Mouse (Mus musculus): ENCODE measurements around the gene Hist1h4h. TPM values are rescaled to one million over a fixed set of nuclear protein-coding genes. Genes with fewer than 3 reads are reported as not detected.
A peak's percentile ranks its signal among the peaks of the same experiment; 100 is the strongest.
"Not testable (repeated sequence)": the region's sequence is repeated elsewhere in the genome, so short reads cannot be mapped to it uniquely, and the experiment has no call there.

The Hist1h4h gene
- polyA plus RNA-seq, 1 experiment from 2014 or later = 7.2 TPM

DNA sequence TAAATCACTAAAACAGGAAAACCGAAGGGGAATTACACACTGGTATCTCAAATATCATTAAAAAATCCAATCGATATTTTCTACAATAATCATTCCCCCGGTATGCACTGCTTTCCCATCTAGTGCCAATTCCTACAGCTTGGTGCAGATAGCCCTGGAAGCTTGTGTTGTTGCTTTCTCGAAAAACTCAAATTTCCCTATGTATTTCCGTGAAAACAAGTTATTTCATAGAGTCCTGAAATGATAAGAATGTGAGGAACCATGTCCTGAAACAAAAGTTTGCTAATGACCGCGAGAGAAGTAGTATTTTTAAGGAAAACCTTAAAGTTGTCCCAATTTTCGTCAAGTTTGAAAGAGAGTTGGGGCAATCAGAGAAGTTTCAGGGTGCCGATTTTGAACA is 23.5 kb downstream of the Hist1h4h start:
- Histone ChIP-seq H3K4me1 (peaks cover 23% of the 10 kb centered on the region), H3K27me3 (no peaks in the 10 kb centered on the region), H3K4me3 (replicated peaks) (peak overlapping the region; percentile 56), H3K9me3 (no peaks in the 10 kb centered on the region), H3K9ac (peak overlapping the region; percentile 89), H3K27ac (peak overlapping the region; percentile 99), H3K36me3 (replicated peaks) (no peaks in the 10 kb centered on the region), H3K4me2 (peak overlapping the region; percentile 93)
- no peak for ATAC-seq (ENCODE audit: low FRiP score)
- 26% methylated on average over 9 of the region's 9 CpGs for WGBS

- peak; percentile 88 for ATAC-seq (ENCODE audit: low FRiP score)
- H3K9me3 ChIP-seq = no peaks in the 10 kb centered on the region
- under 1% methylated on average over 54 of the region's 54 CpGs for WGBS
These were observed 24.3 kb downstream of the Hist1h4h start for GRCm38 (mm10) chr13:23554925-23555838.

DNA sequence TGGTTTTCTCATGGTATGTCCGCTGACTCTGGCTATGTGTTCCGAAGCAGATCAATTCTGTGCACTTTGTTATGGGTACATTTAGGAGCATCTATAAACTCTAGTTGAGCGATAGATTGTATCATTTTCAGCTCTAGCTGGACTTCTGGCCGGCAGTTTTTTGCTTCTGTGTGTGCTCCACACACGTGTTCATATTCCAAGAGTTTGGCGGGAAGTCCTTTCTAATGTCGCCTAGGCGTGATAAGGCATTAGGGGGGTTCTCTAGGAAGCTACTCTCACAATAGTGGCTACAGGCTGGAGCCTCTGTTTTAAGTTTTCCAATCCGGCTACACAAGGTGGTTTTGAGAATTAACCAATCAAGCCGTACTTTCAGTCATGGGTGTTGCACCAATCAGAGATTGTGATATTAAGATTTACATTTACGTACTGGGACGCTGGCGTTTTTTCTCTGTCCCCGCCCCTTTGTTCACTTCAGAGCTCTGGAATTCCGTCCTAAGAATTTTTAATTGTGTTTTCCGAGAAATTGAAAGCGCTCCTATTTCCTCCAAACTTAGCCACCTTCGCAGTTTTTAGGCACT is 25.1 kb downstream of the Hist1h4h start:
- Histone ChIP-seq H3K9ac (peak overlapping the region; percentile 89), H3K4me2 (peak overlapping the region; percentile 93), H3K36me3 (replicated peaks) (no peaks in the 10 kb centered on the region), H3K4me3 (replicated peaks) (peak overlapping the region; percentile 56), H3K27ac (peak overlapping the region; percentile 99), H3K9me3 (no peaks in the 10 kb centered on the region), H3K4me1 (peaks cover 18% of the 10 kb centered on the region), H3K27me3 (no peaks in the 10 kb centered on the region)
- under 1% methylated on average over 18 of the region's 18 CpGs for whole genome bisulfite sequencing
- ATAC-seq (ENCODE audit: low FRiP score) = peak; percentile 82

More at GRCm38 (mm10) chr13:23554925-23555838, 24.3 kb downstream of the Hist1h4h start:
- peak overlapping the region; percentile 99 for H3K27ac ChIP-seq
- peak overlapping the region; percentile 56 for H3K4me3 ChIP-seq (replicated peaks)
- H3K9ac ChIP-seq = peak overlapping the region; percentile 89
- H3K27me3 ChIP-seq = no peaks in the 10 kb centered on the region
- no peaks in the 10 kb centered on the region for H3K36me3 ChIP-seq (replicated peaks)
- peak overlapping the region; percentile 93 for H3K4me2 ChIP-seq
- H3K4me1 ChIP-seq = peaks cover 23% of the 10 kb centered on the region

- no peaks in the 10 kb centered on the region for H3K27me3 ChIP-seq
- H3K27ac ChIP-seq = 0 out of 2 replicates have a peak overlapping the region, but pooled peaks have one; percentile 42
- peaks cover 16% of the 10 kb centered on the region for H3K4me1 ChIP-seq
- H3K36me3 ChIP-seq (replicated peaks) = no peaks in the 10 kb centered on the region
- no peak overlapping the region; the same call in 1 of the 2 replicates for H3K4me3 ChIP-seq (replicated peaks)
- no peak overlapping the region for H3K9ac ChIP-seq
- no peaks in the 10 kb centered on the region for H3K9me3 ChIP-seq
- peak overlapping the region; percentile 93 for H3K4me2 ChIP-seq
- 73% methylated on average over 3 of the region's 3 CpGs for WGBS
- ATAC-seq (ENCODE audit: low FRiP score) = no peak
These were observed 26.1 kb downstream of the Hist1h4h start for GRCm38 (mm10) chr13:23556906-23557305.

- not testable (repeated sequence) for H3K27me3 ChIP-seq; ATAC-seq (ENCODE audit: low FRiP score); H3K9me3 ChIP-seq; H3K4me3 ChIP-seq (replicated peaks); H3K9ac ChIP-seq; H3K36me3 ChIP-seq (replicated peaks); H3K4me1 ChIP-seq
- peak overlapping the region; percentile 30 for H3K4me2 ChIP-seq
- WGBS = 24% methylated on average over 2 of the region's 2 CpGs
- peak overlapping the region; percentile 73; the same call in 1 of the 2 replicates for H3K27ac ChIP-seq
These were observed 29.8 kb downstream of the Hist1h4h start for GRCm38 (mm10) chr13:23560699-23561098.

- H3K27me3 ChIP-seq; H3K9me3 ChIP-seq; H3K4me1 ChIP-seq; H3K36me3 ChIP-seq (replicated peaks); ATAC-seq (ENCODE audit: low FRiP score): not testable (repeated sequence)
- Histone ChIP-seq H3K27ac (peak overlapping the region; percentile 99), H3K4me2 (peak overlapping the region; percentile 64), H3K9ac (peak overlapping the region; percentile 63), H3K4me3 (replicated peaks) (peak overlapping the region; percentile 44)
- WGBS = 0% methylated on average over 2 of the region's 5 CpGs
These were observed 30.7 kb downstream of the Hist1h4h start for GRCm38 (mm10) chr13:23561531-23561882.

DNA sequence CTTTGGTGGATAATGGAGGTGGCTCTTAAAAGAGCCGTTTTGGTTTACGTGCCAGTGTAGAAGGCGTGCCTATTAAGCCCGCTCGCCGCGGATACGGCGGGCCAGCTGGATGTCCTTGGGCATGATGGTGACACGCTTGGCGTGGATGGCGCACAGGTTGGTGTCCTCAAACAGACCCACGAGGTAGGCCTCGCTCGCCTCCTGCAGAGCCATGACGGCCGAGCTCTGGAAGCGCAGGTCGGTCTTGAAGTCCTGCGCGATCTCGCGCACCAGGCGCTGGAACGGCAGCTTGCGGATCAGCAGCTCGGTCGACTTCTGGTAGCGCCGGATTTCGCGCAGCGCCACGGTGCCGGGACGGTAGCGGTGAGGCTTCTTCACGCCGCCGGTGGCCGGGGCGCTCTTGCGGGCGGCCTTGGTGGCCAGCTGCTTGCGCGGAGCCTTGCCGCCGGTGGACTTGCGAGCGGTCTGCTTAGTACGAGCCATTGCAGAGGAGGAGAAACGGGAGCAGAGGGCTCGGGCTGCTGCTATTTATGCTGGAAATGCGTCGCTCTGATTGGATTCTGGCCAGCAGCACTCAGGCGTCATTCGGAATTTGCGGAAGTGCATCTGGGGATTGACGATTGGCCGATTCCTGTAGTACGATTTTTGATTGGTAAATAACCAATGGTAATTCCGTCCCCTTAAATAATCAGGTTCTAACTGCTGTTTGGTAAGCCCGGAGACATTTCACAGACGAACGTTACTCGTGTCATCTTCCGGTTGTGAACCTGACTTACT is 31.2 kb downstream of the Hist1h4h start, which contains the start of gene Hist1h3e:
Gene Hist1h3e, minus strand, starts transcription at position 487 of the 777 bp plus-strand sequence.
- H3K36me3 ChIP-seq (replicated peaks); H3K9me3 ChIP-seq; H3K27me3 ChIP-seq; H3K4me1 ChIP-seq: not testable (repeated sequence)
- peak within 1 kb of the TSS; percentile 44 for H3K4me3 ChIP-seq (replicated peaks)
- H3K9ac ChIP-seq = peak within 1 kb of the TSS; percentile 63
- WGBS = under 1% methylated on average over 48 of the region's 67 CpGs
- peak within 1 kb of the TSS; percentile 99 for H3K27ac ChIP-seq
- peak within 1 kb of the TSS; percentile 64 for H3K4me2 ChIP-seq
- peak; percentile 98 for ATAC-seq (ENCODE audit: low FRiP score)

DNA sequence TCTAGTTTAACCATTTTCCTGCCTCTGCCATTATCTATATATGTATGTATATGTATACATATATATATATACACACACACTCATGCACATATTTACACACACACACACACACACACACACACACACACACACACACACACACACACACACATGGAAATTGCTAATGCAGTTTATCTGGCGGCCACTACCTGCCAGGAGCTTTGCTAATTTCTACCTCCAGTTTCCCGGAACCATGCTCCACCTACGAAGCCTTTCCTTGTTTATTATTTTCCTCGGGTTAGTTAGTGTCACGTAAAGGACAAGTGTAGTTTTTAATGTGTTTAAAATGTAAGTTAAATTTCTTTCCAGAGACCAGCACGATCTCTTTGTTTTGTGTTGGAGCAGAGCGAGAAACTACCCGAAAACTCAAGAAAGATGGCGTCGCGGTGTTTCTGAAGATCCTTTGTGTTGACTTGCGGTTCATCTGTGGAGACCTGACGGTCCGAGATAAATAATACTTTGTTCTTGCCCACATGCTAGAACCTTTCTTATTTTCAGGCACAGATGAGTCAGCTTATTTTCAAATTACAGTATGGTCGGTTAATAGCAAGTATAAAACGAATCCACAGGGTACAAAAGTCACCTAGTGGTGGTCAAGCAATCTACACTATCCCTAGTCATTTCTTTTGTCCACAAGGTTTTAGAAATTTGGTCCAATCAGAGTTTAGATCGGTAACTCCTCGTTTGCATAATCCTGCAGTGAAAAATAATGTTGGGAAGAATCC is 32.0 kb downstream of the Hist1h4h start:
- H3K9me3 ChIP-seq = no peaks in the 10 kb centered on the region
- peak; percentile 57 for ATAC-seq (ENCODE audit: low FRiP score)

DNA sequence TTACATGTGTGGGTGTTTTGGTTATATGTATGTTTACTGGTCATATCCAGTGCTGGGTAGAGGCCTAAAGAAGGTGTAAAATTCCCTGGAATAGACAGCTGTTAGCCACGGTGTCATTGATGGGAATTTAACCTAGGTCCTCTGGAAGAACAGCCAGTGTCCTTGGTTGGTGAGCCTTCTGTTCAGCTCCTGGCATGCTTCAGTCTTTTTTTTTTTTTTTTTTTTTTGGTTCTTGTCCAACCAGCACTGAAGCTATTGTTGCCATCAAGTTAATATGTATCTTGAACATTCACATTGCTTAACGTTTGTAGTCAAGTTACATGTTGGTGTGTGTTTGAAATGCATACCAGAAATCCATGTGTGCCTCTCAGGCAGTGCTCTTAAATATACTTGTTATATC is 33.6 kb downstream of the Hist1h4h start:
- 84% methylated on average over 2 of the region's 2 CpGs for WGBS
- ATAC-seq (ENCODE audit: low FRiP score) = no peak
- peak overlapping the region; percentile 99; the same call in 1 of the 2 replicates for H3K27ac ChIP-seq

More for the DNA sequence above, 32.0 kb downstream of the Hist1h4h start:
- 2% methylated on average over 18 of the region's 18 CpGs for WGBS
- Histone ChIP-seq H3K36me3 (replicated peaks) (no peaks in the 10 kb centered on the region), H3K4me1 (no peaks in the 10 kb centered on the region; the same call in 1 of the 2 replicates), H3K27me3 (no peaks in the 10 kb centered on the region), H3K4me3 (replicated peaks) (peak overlapping the region; percentile 44), H3K27ac (peak overlapping the region; percentile 99), H3K4me2 (peak overlapping the region; percentile 64), H3K9ac (peak overlapping the region; percentile 48)

GRCm38 (mm10) chr13:23570261-23571021 is 39.6 kb downstream of the Hist1h4h start:
- WGBS = under 1% methylated on average over 29 of the region's 41 CpGs
- peak overlapping the region; percentile 47 for H3K4me3 ChIP-seq (replicated peaks)
- ATAC-seq (ENCODE audit: low FRiP score); H3K36me3 ChIP-seq (replicated peaks); H3K9me3 ChIP-seq; H3K27me3 ChIP-seq: not testable (repeated sequence)
- H3K4me2 ChIP-seq = peak overlapping the region; percentile 66
- peaks cover 17% of the 10 kb centered on the region for H3K4me1 ChIP-seq
- peak overlapping the region; percentile 49 for H3K9ac ChIP-seq
- peak overlapping the region; percentile 97 for H3K27ac ChIP-seq

More for the DNA sequence above, 33.6 kb downstream of the Hist1h4h start:
- H3K9me3 ChIP-seq = no peaks in the 10 kb centered on the region
- no peaks in the 10 kb centered on the region; the same call in 1 of the 2 replicates for H3K4me1 ChIP-seq
- no peaks in the 10 kb centered on the region for H3K36me3 ChIP-seq (replicated peaks)
- no peak overlapping the region for H3K4me2 ChIP-seq
- no peaks in the 10 kb centered on the region for H3K27me3 ChIP-seq
- no peak overlapping the region for H3K9ac ChIP-seq
- no peak overlapping the region for H3K4me3 ChIP-seq (replicated peaks)

DNA sequence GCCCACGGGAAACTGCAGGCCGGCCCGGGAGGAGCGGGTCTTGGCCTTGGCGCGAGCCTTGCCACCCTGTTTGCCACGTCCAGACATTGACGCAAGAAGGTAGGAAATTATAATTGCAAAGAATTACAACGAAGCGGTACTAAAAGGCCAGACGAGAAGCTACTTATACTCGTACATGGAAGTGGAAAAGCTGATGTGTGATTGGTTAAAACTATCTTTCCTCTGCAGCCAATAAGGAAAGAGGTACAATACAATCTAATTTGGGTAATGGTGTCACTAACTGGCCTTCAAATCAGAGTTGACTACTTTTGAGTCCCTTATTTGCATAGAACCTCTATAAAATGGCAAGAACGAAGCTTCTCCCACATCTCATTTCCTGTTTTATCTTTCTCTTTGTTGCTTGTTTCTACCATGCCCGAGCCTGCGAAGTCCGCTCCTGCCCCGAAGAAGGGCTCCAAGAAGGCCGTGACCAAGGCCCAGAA is 40.2 kb downstream of the Hist1h4h start, which contains the start of the genes Hist1h2ae and Hist1h2bg:
Gene Hist1h2ae, minus strand, starts transcription at position 199 of the 482 bp plus-strand sequence.
Gene Hist1h2bg, plus strand, starts transcription at position 375 of the 482 bp plus-strand sequence.
- Histone ChIP-seq H3K4me2 (peak within 1 kb of the TSS; percentile 66), H3K27me3 (no peaks in the 10 kb centered on the region), H3K9me3 (no peaks in the 10 kb centered on the region), H3K4me1 (peaks cover 18% of the 10 kb centered on the region), H3K27ac (peak within 1 kb of the TSS; percentile 97), H3K36me3 (replicated peaks) (no peaks in the 10 kb centered on the region), H3K4me3 (replicated peaks) (peak within 1 kb of the TSS; percentile 47), H3K9ac (peak within 1 kb of the TSS; percentile 77)
- WGBS = under 1% methylated on average over 18 of the region's 18 CpGs
- peak; percentile 90 for ATAC-seq (ENCODE audit: low FRiP score)
